Mouse (Mus musculus) c-Kit-negative CD71-positive TER-119-positive erythroid progenitor cells, embryonic 14.5 days (primary cell): ENCODE data around the gene Foxd1.

Source experiments
- DNase-seq: peaks from one replicate; pipeline ENCODE4 v3.0.0-alpha.2; 2013; ENCODE audit warnings: low read depth, low spot score

Gene Foxd1

GRCm38 (mm10) chr13:98389092-98389491 lies 35.0 kb downstream of the Foxd1 start:
- DNase-seq, result no peak

- DNase-seq, result no peak
Observed at GRCm38 (mm10) chr13:98390363-98390762, 36.3 kb downstream of the Foxd1 start.

GRCm38 (mm10) chr13:98390771-98391634 lies 37.0 kb downstream of the Foxd1 start:
- DNase-seq, result no peak

GRCm38 (mm10) chr13:98391635-98391990 lies 37.6 kb downstream of the Foxd1 start:
- DNase-seq, result no peak

GRCm38 (mm10) chr13:98392031-98392430 lies 38.0 kb downstream of the Foxd1 start:
- no peak for DNase-seq

GRCm38 (mm10) chr13:98393356-98394070 lies 39.5 kb downstream of the Foxd1 start:
- no peak for DNase-seq
